Mouse (Mus musculus) lung, adult 2 months (tissue): Measurements from ENCODE around the gene Pcnx.

Experiments
- CTCF ChIP-seq: fragments of 200-500 bp; IDR thresholded peaks from 2 replicates; pipeline ENCODE4 v1.5.1; 2011; ENCODE audit warnings: mild to moderate bottlenecking, low read length, control low read depth; ENCODE audit not compliant: insufficient read depth
- POLR2A ChIP-seq: fragments of 200-500 bp; IDR thresholded peaks from 2 replicates; pipeline ENCODE4 v1.6.1; 2011; ENCODE audit warnings: low read depth, mild to moderate bottlenecking, control low read depth, low read length, borderline replicate concordance; ENCODE audit errors: extremely low read depth

GRCm38 (mm10) chr12:81814742-81815141 lies 45.1 kb upstream of the Pcnx start:
- TF ChIP-seq CTCF (no peak), POLR2A (no peak)
